Mouse (Mus musculus) ovary, adult 18-20 months (tissue): ENCODE measurements around the gene Hemgn.

ENCODE experiments used
- DNase-seq: peaks from one replicate; pipeline ENCODE4 v3.0.0; 2022; ENCODE audit warnings: low spot score, mixed read lengths

Hemgn gene

DNA sequence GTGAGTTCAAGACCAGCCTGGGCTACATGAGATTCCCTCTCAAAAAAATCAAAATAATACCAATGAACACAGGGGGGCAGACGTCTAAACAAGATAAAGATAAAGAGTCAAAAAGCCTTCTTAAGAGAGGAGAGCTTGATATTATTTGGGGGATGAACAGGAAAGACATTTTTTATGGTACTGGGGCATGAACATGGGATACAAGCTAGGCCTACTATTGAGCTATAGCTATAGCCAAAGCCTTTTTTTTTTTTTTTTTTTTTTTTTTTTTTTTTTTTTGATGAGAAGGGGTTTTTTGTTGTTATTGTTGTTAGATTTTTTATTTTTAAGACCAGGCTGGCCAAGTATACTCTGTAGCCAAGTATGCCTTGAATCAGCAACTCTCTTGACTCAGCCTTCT, 1.2 kb downstream of the Hemgn start:
- DNase-seq: no peak

DNA sequence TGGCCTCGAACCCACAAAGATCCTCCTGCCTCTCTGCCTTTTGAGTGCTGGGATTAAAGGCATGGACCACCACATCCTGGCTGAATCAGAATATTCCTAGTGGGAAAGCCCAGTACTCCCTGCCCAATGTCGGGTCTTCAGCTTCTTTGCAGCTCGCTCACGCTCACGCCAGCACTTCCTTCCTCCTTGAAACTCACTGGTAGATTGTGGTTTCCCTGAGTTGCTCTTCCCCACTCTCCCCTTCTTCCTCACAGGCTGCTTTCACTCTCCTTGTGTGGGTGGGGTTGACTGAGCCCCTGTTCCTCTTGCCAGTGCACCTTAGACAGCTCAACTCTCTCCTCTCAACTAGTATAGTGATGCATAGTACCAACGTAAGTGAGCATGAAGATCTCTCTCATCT, 1.8 kb downstream of the Hemgn start:
- no peak for DNase-seq

DNA sequence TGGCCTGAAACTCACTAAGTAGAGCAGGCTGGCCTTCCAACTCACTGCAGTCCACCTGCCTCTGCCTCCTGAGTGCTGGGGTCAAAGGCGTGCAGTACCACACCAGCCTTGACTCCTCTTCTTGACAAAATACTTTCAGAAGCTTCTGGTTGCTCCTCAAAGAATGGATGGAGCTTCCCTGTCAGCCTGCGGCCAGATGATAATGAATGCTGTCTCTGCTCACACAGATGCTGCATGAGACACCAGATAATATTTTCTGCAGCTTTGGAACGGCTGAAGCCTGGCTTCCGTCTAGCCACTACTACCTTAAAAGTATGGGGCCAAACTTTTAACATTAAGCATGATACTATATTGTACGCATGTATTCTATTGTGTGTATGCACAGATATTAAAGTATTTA, 2.6 kb downstream of the Hemgn start:
- no peak for DNase-seq

DNA sequence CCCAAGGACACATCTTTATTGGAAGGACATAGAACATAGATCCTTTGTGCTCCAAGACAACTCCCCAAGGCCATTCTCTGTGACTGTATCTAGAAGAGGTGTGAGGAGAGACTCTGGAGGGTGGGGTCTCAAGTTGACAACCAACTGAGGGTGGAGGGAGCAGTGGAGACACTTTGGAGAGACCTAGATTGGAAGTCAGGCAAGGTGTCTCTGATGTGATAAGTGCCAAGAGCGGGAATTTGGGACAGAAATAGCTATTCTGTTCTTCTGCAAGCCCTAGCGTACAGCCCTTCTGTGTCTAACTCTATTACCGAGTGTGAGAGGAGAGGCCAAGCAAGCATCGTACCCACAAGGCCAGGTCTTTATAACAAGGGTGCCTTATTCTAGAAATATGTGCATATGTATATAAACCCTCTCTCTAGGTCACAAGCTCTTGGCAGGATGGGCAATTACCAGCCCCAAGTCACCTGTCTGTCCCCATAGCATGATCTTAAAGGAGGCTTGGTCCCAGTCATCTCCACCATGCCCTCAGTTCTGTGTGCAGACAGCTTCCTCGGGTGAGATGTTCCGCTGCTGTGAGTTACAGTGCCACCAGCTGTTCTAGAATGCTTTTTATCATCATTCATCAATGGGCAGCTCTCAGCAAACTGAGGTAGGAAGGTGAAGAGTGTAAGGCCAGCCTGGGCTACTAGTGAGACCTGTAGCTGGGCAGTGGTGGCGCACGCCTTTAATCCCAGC, 6.2 kb downstream of the Hemgn start:
- no peak for DNase-seq

DNA sequence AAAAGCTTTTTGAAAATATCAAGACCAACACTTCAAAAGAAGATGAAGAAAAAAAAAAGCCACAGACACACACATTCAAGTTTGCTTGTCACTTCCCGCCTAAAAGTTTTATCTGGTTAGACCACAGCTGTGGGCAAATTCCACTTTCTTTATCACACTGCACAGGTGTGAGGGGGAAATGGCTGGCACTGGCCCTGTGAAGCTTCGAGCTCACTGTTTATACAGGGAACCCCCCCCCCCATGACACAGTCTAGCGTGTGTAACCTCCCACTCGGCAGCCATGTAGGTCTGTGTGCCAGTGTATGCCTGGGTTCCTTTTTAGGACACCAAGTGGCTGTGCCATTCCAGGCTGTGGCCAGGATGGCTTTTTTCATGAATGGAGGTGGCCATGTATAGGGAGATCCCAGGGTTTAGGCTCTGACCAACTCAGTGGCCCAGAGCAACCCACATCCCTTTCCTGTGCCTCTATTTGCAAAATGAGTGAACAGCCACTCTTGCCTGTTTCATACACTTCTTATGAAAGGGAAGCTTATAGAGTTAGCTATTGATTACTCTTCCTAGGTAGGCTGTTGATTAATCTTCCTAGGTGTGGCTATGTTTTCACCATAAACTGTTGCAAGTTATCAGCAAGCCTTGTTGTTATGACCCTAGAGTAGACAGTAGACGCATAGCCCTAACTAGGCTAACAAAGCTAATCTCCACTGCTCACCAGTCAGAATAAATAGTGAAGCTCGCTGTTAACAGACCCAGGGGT, 9.1 kb downstream of the Hemgn start:
- DNase-seq: no peak

DNA sequence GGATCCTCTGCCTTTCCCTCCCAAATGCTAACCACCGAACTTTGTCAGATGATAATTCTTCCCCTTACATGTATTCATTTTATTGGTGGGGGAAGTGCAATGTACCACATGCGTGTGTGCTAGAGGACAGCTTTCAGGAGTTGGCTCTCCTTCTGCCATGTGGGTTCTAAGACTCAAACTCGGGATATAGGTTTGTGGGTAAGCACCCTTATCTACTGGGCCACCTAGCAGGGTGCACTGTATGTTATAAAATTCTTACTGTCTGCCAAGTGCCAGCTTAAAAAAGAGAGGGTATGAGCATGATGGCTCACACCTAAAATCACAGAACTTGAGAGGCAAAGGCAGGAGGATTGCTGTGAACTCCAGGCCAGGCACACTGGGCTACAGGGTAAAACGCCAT, 14.5 kb downstream of the Hemgn start:
- no peak for DNase-seq

DNA sequence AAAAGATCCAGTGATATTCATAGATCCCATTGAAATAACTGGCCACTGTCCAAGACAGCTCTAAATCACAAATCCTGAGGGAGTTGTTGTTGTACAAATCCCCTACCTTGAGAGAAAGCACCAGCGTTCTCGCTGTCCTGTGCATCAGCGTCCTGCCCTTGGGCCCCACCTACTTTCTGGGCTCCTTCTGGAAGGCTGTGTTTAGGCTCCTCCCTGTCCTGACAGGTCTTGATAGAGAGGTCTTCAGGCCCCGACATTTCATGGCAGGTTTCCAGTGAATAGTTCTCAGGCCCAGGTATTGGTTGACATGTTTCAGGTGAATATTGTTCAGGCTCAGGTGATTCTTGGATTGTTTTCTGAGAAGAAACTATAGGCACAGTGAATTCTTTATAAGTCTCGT, 17.6 kb downstream of the Hemgn start:
- no peak for DNase-seq

DNA sequence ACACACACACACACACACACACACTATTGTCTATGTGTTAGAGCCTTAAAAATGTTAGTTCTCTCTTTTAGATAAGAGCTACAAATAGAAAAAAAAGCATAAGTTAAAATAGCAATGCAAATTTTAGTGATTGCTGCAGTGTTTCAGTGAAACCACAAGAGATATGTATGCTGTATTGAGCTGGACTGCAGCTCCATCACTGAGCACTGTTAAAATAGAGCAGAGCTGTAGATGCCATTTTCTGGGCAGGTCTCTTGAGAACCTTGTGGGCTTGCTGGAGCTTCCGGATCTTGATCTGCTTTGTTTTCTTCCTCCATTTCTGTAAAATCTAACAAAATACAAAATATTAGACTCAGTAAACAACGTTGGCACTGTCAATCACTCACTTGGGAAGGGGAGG, 18.9 kb downstream of the Hemgn start:
- DNase-seq: no peak

DNA sequence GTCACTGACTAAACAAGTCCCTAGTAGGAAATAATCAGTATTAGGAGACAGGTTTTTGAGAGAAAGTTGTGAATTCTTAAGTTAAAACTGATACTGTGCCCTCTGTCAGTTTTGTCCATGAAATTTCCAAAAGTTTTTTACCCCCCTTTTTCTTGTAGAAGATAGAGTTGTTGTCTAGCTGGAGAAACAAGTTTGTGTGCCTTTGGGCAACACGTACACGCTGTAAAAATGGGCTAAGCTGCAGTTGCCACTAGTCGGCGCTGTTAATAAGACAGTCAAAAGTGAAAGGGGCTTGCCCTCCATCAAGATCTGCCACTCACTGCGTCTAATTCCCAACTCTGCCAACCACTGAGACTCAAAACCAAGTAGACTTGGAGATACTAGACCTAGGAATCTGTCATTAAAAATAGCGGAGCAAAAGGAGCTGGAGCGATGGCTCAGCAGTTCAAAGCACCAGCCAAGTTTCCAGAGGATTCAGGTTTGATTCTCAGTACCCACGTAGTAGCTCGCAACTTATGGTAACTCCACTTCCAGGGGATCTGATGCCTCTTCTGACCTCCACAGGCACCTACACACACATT, 22.8 kb downstream of the Hemgn start:
- DNase-seq: peak; percentile 50

DNA sequence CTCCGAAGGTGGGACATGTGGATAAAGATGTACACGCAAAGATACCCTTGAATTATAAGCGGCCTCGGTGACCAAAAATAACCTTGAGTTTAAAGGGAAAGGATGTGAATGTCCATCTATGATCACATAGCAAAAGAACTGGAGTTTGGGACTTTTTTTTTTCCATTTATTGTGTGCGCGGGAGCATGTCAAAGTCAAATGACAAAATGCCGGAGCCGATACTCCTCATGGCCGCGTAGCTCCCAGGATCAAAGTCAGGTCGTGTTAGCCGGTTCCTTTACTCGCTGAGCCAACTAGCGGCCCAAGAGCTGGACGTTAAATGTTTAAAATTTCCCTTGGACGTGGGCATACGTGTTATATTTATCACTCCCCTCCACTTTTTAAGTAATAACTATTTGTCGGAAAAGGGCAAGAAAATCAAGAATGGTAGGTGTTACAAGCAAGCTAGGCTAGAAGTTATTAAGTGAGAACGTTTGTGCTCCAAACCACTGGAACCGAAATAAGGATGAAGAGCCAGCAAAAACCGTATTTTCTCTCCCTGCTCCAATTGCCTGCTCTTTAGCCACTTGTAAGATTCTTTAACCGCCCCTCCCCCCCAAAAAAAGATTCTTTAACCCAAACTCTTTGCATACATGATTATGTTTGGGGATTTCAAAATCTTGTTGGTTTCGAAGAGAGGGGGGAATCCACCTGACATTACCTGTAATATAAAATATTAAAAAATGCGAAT, 23.5 kb downstream of the Hemgn start:
- DNase-seq: peak; percentile 4

DNA sequence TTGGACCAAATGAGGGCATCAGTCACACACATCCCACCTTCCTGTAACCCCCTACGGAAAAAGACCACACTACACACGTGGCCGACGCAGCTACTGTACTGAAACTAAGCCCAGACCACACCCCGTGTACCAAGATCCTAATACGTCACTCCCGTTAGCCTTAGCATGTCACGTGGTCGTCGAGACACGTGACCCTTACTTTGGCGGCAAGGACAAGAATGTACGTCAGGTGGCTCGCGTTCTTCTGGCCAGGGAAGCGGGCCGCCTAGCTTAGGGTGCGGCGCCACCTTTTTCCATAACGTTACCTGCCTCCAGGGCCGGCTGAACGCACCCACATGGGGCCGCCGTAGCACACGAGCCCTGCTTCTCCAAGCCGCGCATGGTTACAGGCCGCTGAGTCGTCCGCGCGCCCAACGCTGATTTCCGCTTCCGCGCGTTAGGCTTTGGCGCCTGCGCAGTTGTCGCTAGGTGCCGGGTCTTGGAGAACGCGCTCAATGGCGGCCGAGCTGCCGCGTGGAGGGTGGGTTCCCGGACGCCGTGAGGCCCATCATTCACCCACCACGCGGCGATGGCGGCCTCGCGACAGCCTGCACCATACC, 24.2 kb downstream of the Hemgn start, which contains the start of gene Trmo:
Gene Trmo (minus strand): TSS at position 425 of the 599 bp plus-strand sequence.
- DNase-seq: peak; percentile 89

DNA sequence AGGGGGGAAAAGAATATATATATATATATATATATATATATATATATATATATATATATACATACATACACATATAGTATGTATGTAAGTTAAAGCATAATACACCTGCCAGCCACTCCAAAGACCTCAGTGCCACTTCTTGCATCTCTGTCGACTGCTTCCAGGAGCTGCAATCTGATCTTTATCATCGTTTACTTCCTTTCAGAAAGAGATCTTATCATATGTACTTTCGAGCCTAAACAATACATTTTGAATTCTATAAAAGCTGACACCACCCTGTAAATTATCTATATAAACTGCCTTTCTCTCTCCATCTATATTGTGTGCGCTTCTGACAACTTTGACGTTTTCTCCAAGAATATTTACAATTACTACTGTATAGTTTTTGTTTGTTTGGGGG, 24.8 kb downstream of the Hemgn start:
- DNase-seq: no peak

DNA sequence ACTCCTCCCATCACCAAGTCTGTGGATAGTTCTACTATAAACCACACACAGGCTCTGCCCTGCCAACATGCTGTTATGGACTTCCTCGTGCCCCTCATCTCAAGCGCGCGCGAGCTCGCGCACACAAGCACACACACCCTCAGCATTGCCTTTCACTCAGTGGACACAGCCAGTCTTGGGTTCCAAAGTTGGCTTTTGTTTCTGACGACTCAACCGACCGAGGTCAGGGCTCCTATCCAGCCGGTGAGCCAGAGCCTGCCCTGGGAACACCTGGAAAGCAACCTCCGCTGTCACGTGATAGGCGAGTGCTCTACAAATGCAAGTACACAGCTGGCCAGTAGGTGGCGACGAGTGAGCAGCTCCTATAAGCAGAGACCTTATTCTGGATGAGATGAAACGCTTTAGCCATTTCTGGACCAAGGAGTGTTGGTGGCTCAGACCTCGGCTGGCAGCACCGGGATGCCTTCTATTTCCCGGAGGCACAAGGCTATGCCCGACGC, 38.4 kb downstream of the Hemgn start:
- DNase-seq: peak; percentile 60

DNA sequence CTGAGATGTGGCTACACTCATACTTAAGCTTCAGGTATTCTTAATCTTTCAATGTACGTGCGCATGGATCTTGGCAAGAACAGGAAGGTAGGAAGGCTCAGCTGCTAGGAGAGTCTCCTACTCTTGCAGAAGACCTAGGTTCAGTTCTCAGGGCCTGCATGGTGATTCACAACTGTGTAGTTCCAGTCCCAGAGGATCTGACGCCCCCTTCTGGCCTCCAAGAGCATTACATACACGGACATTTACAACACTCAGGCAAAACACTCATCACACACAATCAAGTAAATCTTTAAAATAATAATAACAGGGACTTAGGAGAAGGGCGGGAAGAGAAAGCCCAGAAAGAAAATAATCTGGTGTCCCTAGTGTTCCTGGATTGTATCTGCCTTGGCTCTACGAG, 38.9 kb downstream of the Hemgn start:
- DNase-seq: no peak

DNA sequence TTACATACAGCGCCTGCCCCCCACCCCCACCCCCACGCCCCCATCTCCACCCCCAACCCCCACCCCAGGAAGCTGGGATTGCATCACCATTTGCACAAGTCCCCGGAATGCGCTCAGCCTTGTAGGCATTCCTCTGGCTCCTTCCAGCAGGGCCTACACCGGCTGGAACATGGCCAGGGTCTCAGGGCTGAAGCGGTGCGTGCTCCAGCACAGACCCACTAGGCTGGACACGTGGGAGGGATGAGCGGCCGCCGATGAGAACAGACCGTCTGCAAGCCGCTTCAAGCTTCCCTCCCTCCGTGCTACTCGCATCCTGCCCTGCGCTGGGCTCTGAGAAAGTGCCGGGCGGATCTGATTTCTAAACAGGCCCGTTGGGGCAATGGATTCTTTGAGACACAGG, 42.3 kb downstream of the Hemgn start:
- peak; percentile 80 for DNase-seq

DNA sequence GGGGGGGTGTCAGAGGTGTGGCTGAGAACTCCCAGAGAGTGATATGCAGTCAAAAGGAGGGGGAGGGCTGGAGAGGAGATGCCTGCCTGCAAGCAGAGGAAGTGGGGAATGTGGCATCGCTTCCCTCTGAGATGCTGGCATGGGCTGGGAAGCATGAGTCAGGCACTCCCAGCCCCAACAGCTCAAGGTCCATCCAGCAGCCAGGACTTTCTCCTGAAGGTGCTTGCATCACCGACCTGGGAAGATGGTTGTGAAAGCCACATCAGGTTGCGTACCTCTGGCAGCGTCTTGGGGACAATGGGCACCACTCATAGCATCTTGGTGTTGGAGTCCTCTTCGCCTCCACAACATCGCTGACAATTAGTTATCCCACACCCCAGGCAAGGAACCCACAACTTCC, 42.9 kb downstream of the Hemgn start:
- DNase-seq: no peak

DNA sequence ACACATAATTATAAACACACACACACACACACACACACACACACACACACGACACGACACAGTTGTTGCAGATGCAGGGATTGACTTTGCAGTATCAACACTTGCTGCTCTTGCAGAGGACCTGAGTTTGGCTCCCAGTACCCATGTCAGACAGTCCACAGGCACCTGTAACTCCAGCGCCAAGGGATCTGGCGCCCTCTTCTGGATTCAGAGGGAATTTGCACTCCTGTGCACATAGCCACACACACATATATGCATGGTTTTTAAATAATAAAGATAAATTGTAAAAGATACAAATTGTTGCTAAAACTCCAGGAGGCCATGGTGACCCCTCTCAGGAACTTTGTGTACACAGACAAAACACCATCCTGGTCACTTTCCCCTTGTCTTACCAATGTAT, 44.2 kb downstream of the Hemgn start:
- no peak for DNase-seq

DNA sequence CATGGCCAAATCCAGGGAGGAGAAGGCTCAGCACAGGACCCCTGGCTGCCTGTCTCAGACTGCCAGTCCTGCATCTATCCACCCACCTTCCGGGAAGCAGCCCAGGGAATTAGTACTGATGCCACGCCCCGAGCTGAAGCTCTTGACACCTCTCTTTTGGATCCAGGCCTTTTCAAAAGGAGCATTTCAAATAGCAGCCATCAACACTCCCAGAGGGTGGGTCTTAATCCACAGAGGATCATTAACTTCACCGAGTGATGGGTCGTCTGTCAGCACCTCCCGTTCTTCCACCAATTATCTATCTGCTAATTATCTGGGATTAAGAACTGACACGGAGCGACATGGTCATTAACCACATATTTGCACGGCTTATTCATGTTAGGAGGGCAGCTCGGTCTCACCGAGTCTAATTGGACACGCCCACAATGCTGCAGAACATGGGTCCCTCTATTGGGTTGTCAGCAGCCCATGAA, 45.8 kb downstream of the Hemgn start:
- DNase-seq: no peak

DNA sequence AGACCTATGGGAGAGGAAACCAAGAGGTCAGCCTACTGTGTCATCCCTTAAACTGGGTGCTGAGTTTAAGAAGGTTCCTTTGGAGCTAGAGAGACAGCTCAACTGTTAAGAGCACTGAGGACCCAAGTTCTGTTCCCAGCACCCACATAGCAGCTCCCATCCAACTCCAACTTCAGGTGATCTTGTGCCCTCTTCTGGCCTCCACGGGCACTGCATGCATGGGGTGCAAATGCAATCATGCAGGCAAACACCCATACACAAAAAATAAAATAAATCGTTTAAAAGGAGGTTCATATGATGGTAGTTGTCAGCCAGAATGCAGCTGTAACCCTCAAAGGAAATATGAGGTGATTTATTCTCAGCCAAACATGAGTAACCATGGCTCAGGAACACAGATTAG, 48.9 kb downstream of the Hemgn start:
- no peak for DNase-seq

DNA sequence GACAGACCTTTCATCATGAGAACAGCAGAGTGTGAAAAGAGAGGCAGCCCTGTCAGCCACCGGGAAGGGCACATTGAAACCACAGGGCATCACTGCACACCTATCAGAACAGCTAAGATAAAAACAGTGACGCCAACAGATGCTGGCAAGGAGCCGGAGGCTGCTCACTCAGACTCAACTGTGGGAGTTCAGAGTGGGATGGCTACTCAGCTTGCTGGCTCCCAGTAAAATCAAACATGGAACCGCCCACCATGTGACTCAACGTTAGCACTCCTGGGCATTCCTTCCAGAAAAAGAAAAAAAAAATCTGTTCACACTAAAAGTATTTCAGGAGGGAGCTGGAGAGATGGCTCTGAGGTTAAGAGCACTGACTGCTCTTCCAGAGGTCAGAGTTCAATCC, 52.0 kb downstream of the Hemgn start:
- no peak for DNase-seq

DNA sequence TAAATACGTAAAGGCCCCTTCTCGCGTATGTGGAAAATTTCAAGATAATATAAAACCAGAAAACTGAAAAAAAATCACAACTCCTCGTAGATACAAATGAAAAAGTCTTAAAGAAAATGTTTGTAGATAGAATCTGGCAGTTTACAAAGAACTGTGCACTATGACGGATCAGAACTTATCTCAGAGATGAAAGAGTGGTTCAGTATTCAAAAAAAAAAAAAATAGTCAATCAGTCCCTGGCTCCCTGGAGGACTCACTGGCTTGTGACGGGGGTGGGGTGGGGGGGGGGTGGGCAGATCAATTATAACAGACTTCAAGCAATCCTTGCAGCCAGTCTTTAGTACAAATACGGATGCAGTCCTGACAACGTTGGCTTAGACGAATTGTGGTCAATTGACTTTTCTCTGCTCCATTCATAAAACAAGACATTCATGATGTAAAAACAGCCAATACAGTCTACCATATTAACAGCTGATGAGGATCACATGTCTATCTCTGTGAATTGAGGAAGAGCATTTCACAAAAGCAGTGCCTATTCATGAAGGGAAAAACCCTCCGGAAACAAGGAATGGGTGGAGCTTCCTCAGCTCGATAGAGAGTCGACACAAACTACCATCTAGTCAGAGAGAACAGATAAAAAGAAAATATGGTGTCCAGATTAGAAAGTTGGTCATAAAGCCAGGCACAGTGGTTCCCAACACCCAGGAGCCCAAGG, 53.6 kb downstream of the Hemgn start:
- DNase-seq: no peak
